Comparison of ENCODE assay signal across 17 mouse cellular contexts in the genomic region with DNA sequence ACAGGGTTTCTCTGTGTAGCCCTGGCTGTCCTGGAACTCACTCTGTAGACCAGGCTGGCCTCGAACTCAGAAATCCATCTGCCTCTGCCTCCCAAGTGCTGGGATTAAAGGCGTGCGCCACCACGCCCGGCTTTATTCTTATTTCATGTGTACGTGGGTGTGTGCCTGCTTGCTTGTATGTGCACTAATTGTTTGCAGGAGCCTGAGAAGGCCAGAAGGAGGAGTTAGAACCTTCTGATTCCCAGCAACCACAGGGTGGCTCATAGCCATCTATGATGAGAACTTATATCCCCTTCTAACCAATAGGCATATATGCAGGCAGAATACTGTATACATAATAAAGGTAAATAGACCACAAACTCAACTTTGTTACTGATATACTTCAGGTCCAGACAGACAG. TPM values are rescaled to one million over a fixed set of nuclear protein-coding genes. Genes with fewer than 3 reads are reported as not detected.
DNase-seq lines count a peak whose midpoint lies in the region; TF ChIP-seq lines count a peak whose summit lies in the region.
"Not testable (repeated sequence)": the region's sequence is repeated elsewhere in the genome, so short reads cannot be mapped to it uniquely, and the experiment has no call there.
"Had no signal": no experiment of that assay in that cellular context is flagged by ENCODE, and none has a peak within 500 bp of the region (broad histone marks: within the 10 kb centered on the region; RNA-seq: fewer than 3 reads in every experiment).

No protein-coding gene starts in this region.

- not testable (repeated sequence) for H3K9ac ChIP-seq in CH12.LX (ENCODE audit: insufficient read depth, low read depth)

- in situ Hi-C loops in CH12.LX (cut with MboI; ENCODE audit: low pct_ligation_motif_present, low pct_unique_long_range_greater_than_20kb, low sequenced_read_pairs) = loop anchor here (10.0 kb wide), 1 partner anchor 76 kb away; no protein-coding TSS in a partner anchor

- peak in 1 of 2 experiments; percentile 13; a peak in 1 of 4 replicates for TF ChIP-seq CTCF in CH12.LX (conservative IDR thresholded peaks at IDR 0.05 in 1 of 2, IDR thresholded peaks at IDR 0.05 in 1 of 2; ENCODE audit: low read depth in 2 of 2, low read length in 2 of 2)

- not testable (repeated sequence) for H3K79me2 ChIP-seq in CH12.LX (replicated peaks; ENCODE audit: control insufficient read depth, extremely low read depth, insufficient read depth, poor library complexity, severe bottlenecking)

- TF ChIP-seq POLR2A in CH12.LX (IDR thresholded peaks at IDR 0.05; ENCODE audit: low read depth, low read length) = not testable (repeated sequence)

- not testable (repeated sequence) for H3K36me3 ChIP-seq in CH12.LX (replicated peaks in 1 of 2; ENCODE audit: control insufficient read depth in 1 of 2, insufficient read depth in 1 of 2, low read length in 1 of 2)

- not testable (repeated sequence) for DNase-seq in CH12.LX (ENCODE audit: extremely low read depth)
- peak; percentile 56 for DNase-seq in ES-CJ7 (ENCODE audit: low read depth, low spot score)
- DNase-seq in R1 (ENCODE audit: low read depth, low spot score) = peak; percentile 67
- DNase-seq in induced T-regulatory cell, adult 2 months (ENCODE audit: low read depth) = peak; percentile 43
- DNase-seq in naive thymus-derived CD4-positive, alpha-beta T cell, adult 2 months (ENCODE audit: low read depth) = peak; percentile 22

- not testable (repeated sequence) for H3K27me3 ChIP-seq in CH12.LX (replicated peaks)

- H3K4me3 ChIP-seq in CH12.LX (replicated peaks in 1 of 3; ENCODE audit: low read depth in 2 of 3, low read length in 2 of 3, poor library complexity in 1 of 3) = not testable (repeated sequence)

- not testable (repeated sequence) for TF ChIP-seq RAD21 in CH12.LX (IDR thresholded peaks at IDR 0.05; ENCODE audit: low read depth, low read length)

- dilution Hi-C loops in CH12.LX (cut with MboI; ENCODE audit: extremely low pct_ligation_motif_present, extremely low pct_unique_long_range_greater_than_20kb, low sequenced_read_pairs) = not testable (repeated sequence)

- H3K4me2 ChIP-seq in CH12.LX (ENCODE audit: insufficient read depth, low read depth, poor library complexity, severe bottlenecking) = not testable (repeated sequence)

- peaks cover 3 to 38% of the 10 kb centered on the region in 2 experiments; a peak in 2 of 4 replicates for H3K4me1 ChIP-seq in CH12.LX (ENCODE audit: control insufficient read depth in 1 of 2, insufficient read depth in 2 of 2)

- TF ChIP-seq EP300 in CH12.LX (IDR thresholded peaks at IDR 0.05; ENCODE audit: low read length) = not testable (repeated sequence)

- not testable (repeated sequence) for H3K27ac ChIP-seq in CH12.LX (ENCODE audit: insufficient read depth, low read depth)

- not testable (repeated sequence) for H3K9me3 ChIP-seq in CH12.LX (replicated peaks; ENCODE audit: low read length)

TF ChIP-seq in CH12.LX, 34 proteins besides CTCF, POLR2A, EP300 and RAD21:
- 0 out of 2 replicates have a peak, but pooled peaks have one; percentile 3 for TF ChIP-seq ZNF384 (IDR thresholded peaks at IDR 0.05; ENCODE audit: low read depth, low read length)
TF ChIP-seq in CH12.LX: peak in this region for 1; not testable (repeated sequence) for 33.

RNA-seq across cellular contexts. Expression of a gene that starts 1.3 kb away (rescaled TPM):
- total RNA-seq in CH12.LX (2012; rRNA removed) = 0.84 and 1.1 TPM in 2 replicates
- total RNA-seq in CH12.LX (2014; rRNA removed) = 0.58 and 1.1 TPM in 2 replicates
- polyA plus RNA-seq in CH12.LX (2012; ENCODE audit: insufficient read length, low read depth) = 2.2 and 3.6 TPM in 2 replicates
- total RNA-seq: adrenal gland, adult 18-20 months; adrenal gland, postnatal 14 days; adrenal gland, postnatal 36 days had no signal
- polyA plus RNA-seq: activated CD4-positive, CD25-positive, alpha-beta regulatory T cell, adult 4 months; CD4-positive, CD25-positive, alpha-beta regulatory T cell, adult 4 months had no signal

RNA-seq across cellular contexts. Expression of a gene that starts 9.6 kb away (rescaled TPM):
- total RNA-seq in CH12.LX (2012; rRNA removed) (not detected in 2 replicates), CH12.LX (2014; rRNA removed) (0.31 TPM in 1 of 2 replicates, not detected in the other)
- 0.40 TPM in 1 of 2 replicates, not detected in the other for polyA plus RNA-seq in CH12.LX (2012; ENCODE audit: insufficient read length, low read depth)
- total RNA-seq: adrenal gland, adult 18-20 months; adrenal gland, adult 8-10 months; adrenal gland, postnatal 14 days; adrenal gland, postnatal 36 days had no signal
- polyA plus RNA-seq: activated CD4-positive, CD25-positive, alpha-beta regulatory T cell, adult 4 months; CD4-positive, CD25-positive, alpha-beta regulatory T cell, adult 4 months; embryonic facial prominence, embryonic 10.5 days; embryonic facial prominence, embryonic 12.5 days; embryonic facial prominence, embryonic 14.5 days; forebrain, embryonic 11.5 days; forebrain, embryonic 15.5 days; Patski had no signal

RNA-seq across cellular contexts. Expression of a gene that starts 10.3 kb away (rescaled TPM):
- total RNA-seq in CH12.LX (2012; rRNA removed) = not detected in 2 replicates
- total RNA-seq in CH12.LX (2014; rRNA removed) = not detected in 2 replicates
- 0.10 and 0.26 TPM in 2 replicates for polyA plus RNA-seq in CH12.LX (2012; ENCODE audit: insufficient read length, low read depth)
- polyA plus RNA-seq: activated CD4-positive, CD25-positive, alpha-beta regulatory T cell, adult 4 months; CD4-positive, CD25-positive, alpha-beta regulatory T cell, adult 4 months had no signal

RNA-seq across cellular contexts. Expression of a gene that starts 32.2 kb away (rescaled TPM):
- total RNA-seq in CH12.LX (2012; rRNA removed) = 8.1 and 8.6 TPM in 2 replicates
- 8.5 and 8.6 TPM in 2 replicates for total RNA-seq in CH12.LX (2014; rRNA removed)
- 9.3 and 13.0 TPM in 2 replicates for polyA plus RNA-seq in CH12.LX (2012; ENCODE audit: insufficient read length, low read depth)

RNA-seq across cellular contexts. Expression of a gene that starts 32.3 kb away (rescaled TPM):
- total RNA-seq in CH12.LX (2012; rRNA removed) (66.9 and 80.3 TPM in 2 replicates), CH12.LX (2014; rRNA removed) (66.8 and 67.3 TPM in 2 replicates)
- 74.5 and 98.1 TPM in 2 replicates for polyA plus RNA-seq in CH12.LX (2012; ENCODE audit: insufficient read length, low read depth)
